In the genomic region with DNA sequence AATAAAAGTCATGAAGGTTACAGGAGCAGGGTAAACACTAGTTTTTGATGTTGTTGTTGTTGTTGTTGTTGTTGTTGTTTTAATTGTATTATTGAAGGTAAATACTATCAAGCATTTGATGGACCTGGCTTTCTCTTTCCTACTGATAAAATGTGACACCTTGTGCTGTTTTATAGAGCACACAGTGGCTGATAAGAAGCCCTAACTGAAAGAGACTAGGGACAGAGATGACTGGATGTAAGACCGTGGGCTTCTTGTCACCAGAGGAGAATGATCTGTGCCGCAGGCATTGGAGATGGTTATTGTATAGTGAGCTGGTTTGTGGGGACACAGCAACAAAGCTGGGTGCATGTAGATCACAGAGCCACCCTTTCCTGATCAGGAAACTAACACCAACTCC, we compare ENCODE assay signal across 19 mouse cellular contexts.
"Had no signal": no experiment of that assay in that cellular context is flagged by ENCODE, and none has a peak within 500 bp of the region (broad histone marks: within the 10 kb centered on the region; RNA-seq: fewer than 3 reads in every experiment).

No protein-coding gene starts in this region.

- H3K4me2 ChIP-seq: limb, embryonic 15.5 days; liver, embryonic 15.5 days; lung, embryonic 14.5 days; midbrain, embryonic 13.5 days; midbrain, embryonic 15.5 days; neural tube, embryonic 13.5 days; neural tube, embryonic 15.5 days; stomach, embryonic 15.5 days had no signal

- H3K27me3 ChIP-seq: limb, embryonic 15.5 days; liver, embryonic 15.5 days; megakaryocyte, embryonic 14.5 days; midbrain, embryonic 13.5 days; midbrain, embryonic 15.5 days; neural tube, embryonic 13.5 days; neural tube, embryonic 15.5 days; stomach, embryonic 15.5 days had no signal

- DNase-seq: lung, adult 18-20 months; lung, embryonic 14.5 days; lung, postnatal 10 days; lung, postnatal 4 days; right cerebral cortex, postnatal 14 days; thymus, adult 2 months; thymus, postnatal 25 days; thymus, postnatal 4 days had no signal

- ATAC-seq: midbrain, embryonic 13.5 days; midbrain, embryonic 15.5 days had no signal

- H3K36me3 ChIP-seq: limb, embryonic 15.5 days; liver, embryonic 15.5 days; midbrain, embryonic 10.5 days; midbrain, embryonic 13.5 days; midbrain, embryonic 15.5 days; neural tube, embryonic 13.5 days; neural tube, embryonic 15.5 days; stomach, embryonic 15.5 days had no signal

- H3K4me3 ChIP-seq: limb, embryonic 15.5 days; liver, embryonic 15.5 days; megakaryocyte, embryonic 14.5 days; midbrain, embryonic 10.5 days; midbrain, embryonic 13.5 days; midbrain, embryonic 15.5 days; myocyte; neural tube, embryonic 13.5 days; neural tube, embryonic 15.5 days; stomach, embryonic 15.5 days had no signal

- H3K27ac ChIP-seq: limb, embryonic 15.5 days; liver, embryonic 15.5 days; midbrain, embryonic 10.5 days; midbrain, embryonic 13.5 days; midbrain, embryonic 15.5 days; neural tube, embryonic 13.5 days; neural tube, embryonic 15.5 days; stomach, embryonic 15.5 days; stomach, postnatal 0 days had no signal

- H3K4me1 ChIP-seq: megakaryocyte, embryonic 14.5 days; midbrain, embryonic 10.5 days had no signal

- H3K9me3 ChIP-seq: limb, embryonic 15.5 days; liver, embryonic 15.5 days; megakaryocyte, embryonic 14.5 days; midbrain, embryonic 10.5 days; midbrain, embryonic 13.5 days; midbrain, embryonic 15.5 days; neural tube, embryonic 13.5 days; neural tube, embryonic 15.5 days; stomach, embryonic 15.5 days had no signal

- H3K9ac ChIP-seq: limb, embryonic 15.5 days; liver, embryonic 15.5 days; lung, embryonic 14.5 days; midbrain, embryonic 13.5 days; midbrain, embryonic 15.5 days; neural tube, embryonic 13.5 days; neural tube, embryonic 15.5 days; stomach, embryonic 15.5 days had no signal
